Mouse (Mus musculus) forebrain, postnatal 0 days (tissue): ENCODE measurements around the gene Men1. TPM values are rescaled to one million over a fixed set of nuclear protein-coding genes. Genes with fewer than 3 reads are reported as not detected.
"Not testable (repeated sequence)": the region's sequence is repeated elsewhere in the genome, so short reads cannot be mapped to it uniquely, and the experiment has no call there.

ENCODE experiments used
- ATAC-seq: fragments of 200-750 bp; cut with Nextera tagmentation; 2 replicates; pipeline ENCODE4 v1.8.0; 2017; ENCODE audit warnings: mild to moderate bottlenecking, moderate library complexity
- DNase-seq: peaks from one replicate; pipeline ENCODE4 v3.0.0-alpha.2; 2015
- H3K27ac ChIP-seq: fragments of 300-500 bp; sonication (generic); 2 replicates; pipeline ENCODE4 v1.5.1; 2014; ENCODE audit warnings: low read depth, mild to moderate bottlenecking, antibody characterized with exemption, low read length, moderate library complexity, mixed read lengths
- H3K27me3 ChIP-seq: fragments of 300-500 bp; sonication (generic); 2 replicates; pipeline ENCODE4 v1.6.1; 2014; ENCODE audit warnings: mild to moderate bottlenecking, low read length, mixed read lengths; ENCODE audit not compliant: insufficient read depth
- H3K36me3 ChIP-seq: fragments of 300-500 bp; sonication (generic); 2 replicates; pipeline ENCODE4 v1.6.1; 2014; ENCODE audit warnings: mild to moderate bottlenecking, moderate library complexity; ENCODE audit not compliant: insufficient read depth
- H3K4me1 ChIP-seq: fragments of 300-500 bp; sonication (generic); 2 replicates; pipeline ENCODE4 v1.6.1; 2014; ENCODE audit warnings: antibody characterized with exemption; ENCODE audit not compliant: insufficient read depth
- H3K4me2 ChIP-seq: fragments of 300-500 bp; sonication (generic); 2 replicates; pipeline ENCODE4 v1.6.1; 2014; ENCODE audit warnings: low read depth, mild to moderate bottlenecking, moderate library complexity
- H3K4me3 ChIP-seq: fragments of 300-500 bp; sonication (generic); 2 replicates; pipeline ENCODE4 v1.5.1; 2014; ENCODE audit warnings: low read depth, low read length, mixed read lengths
- H3K9ac ChIP-seq: fragments of 300-500 bp; sonication (generic); 2 replicates; pipeline ENCODE4 v1.6.1; 2014; ENCODE audit warnings: mild to moderate bottlenecking
- H3K9me3 ChIP-seq: fragments of 300-500 bp; sonication (generic); 2 replicates; pipeline ENCODE4 v1.6.1; 2016; ENCODE audit warnings: low read length
- CTCF ChIP-seq: sonication (generic); IDR thresholded peaks from 2 replicates; pipeline ENCODE4 v1.5.1; 2016; ENCODE audit warnings: antibody characterized with exemption, control low read depth, low read depth
- WGBS: fragments of 180-500 bp; shearing (Covaris S2); extraction: QIAGEN DNeasy Blood & Tissue Kit; methylation state at CpG from one replicate; pipeline ENCODE4 v1.1.7; 2014; 5-methylcytosine and 5-hydroxymethylcytosine counted together
- polyA plus RNA-seq: library from polyadenylated mRNA; unstranded; fragments of >200 nt; fragmentation: Nextera tagmentation; extraction: Ambion mirVana; gene quantifications from 2 replicates; pipeline ENCODE4 v1.2.1, GENCODE M21; 2015
- total RNA-seq: library from RNA; depleted of rRNA; stranded (reverse); fragments of >200 nt; gene quantifications from 2 replicates; pipeline ENCODE4 v1.2.3, GENCODE M21; 2014

The Men1 gene
- total and polyA plus RNA-seq, 2 experiments from 2014 or later = 60.5 to 60.9 TPM

GRCm38 (mm10) chr19:6305517-6306115 is 29.2 kb upstream of the Men1 start:
- Histone ChIP-seq H3K9ac (no peak overlapping the region), H3K9me3 (no peaks in the 10 kb centered on the region), H3K27ac (no peak overlapping the region), H3K4me3 (peak overlapping the region; percentile 53; the same call in 1 of the 2 replicates), H3K36me3 (no peaks in the 10 kb centered on the region), H3K4me1 (no peaks in the 10 kb centered on the region), H3K4me2 (peak overlapping the region; percentile 55; the same call in 1 of the 2 replicates), H3K27me3 (no peaks in the 10 kb centered on the region)
- no peak for DNase-seq
- ATAC-seq = no peak
- no peak for TF ChIP-seq CTCF
- 62% methylated on average over 8 of the region's 8 CpGs for WGBS

- TF ChIP-seq CTCF = no peak
- 3% methylated on average over 36 of the region's 38 CpGs for WGBS
- no peak within 1 kb of the TSS for H3K27ac ChIP-seq
Observed at GRCm38 (mm10) chr19:6306137-6306551, 28.6 kb upstream of the Men1 start, which contains the start of gene Cdc42bpg. Cdc42bpg (plus strand) TSS chr19:6306456.

GRCm38 (mm10) chr19:6306586-6306985 is 28.2 kb upstream of the Men1 start:
- under 1% methylated on average over 34 of the region's 34 CpGs for WGBS
- Histone ChIP-seq H3K9me3 (no peaks in the 10 kb centered on the region), H3K4me2 (peak overlapping the region; percentile 55), H3K4me3 (peak overlapping the region; percentile 53), H3K27me3 (no peaks in the 10 kb centered on the region), H3K36me3 (no peaks in the 10 kb centered on the region), H3K9ac (peak overlapping the region; percentile 50), H3K4me1 (no peaks in the 10 kb centered on the region), H3K27ac (no peak overlapping the region)
- DNase-seq (peak; percentile 77), ATAC-seq (peak; percentile 61)
- TF ChIP-seq CTCF = peak; percentile 73

More at GRCm38 (mm10) chr19:6306137-6306551, 28.6 kb upstream of the Men1 start, which contains the start of gene Cdc42bpg:
- Histone ChIP-seq H3K4me1 (no peaks in the 10 kb centered on the region), H3K27me3 (no peaks in the 10 kb centered on the region), H3K4me3 (peak within 1 kb of the TSS; percentile 53), H3K4me2 (peak within 1 kb of the TSS; percentile 55), H3K36me3 (no peaks in the 10 kb centered on the region), H3K9me3 (no peaks in the 10 kb centered on the region), H3K9ac (peak within 1 kb of the TSS; percentile 50)
- peak; percentile 36 for DNase-seq
- ATAC-seq = peak; percentile 38

GRCm38 (mm10) chr19:6307733-6308531 is 26.8 kb upstream of the Men1 start:
- no peak for DNase-seq
- no peak overlapping the region for H3K27ac ChIP-seq
- H3K9me3 ChIP-seq = no peaks in the 10 kb centered on the region
- H3K36me3 ChIP-seq = no peaks in the 10 kb centered on the region
- ATAC-seq = no peak
- H3K27me3 ChIP-seq = no peaks in the 10 kb centered on the region
- no peaks in the 10 kb centered on the region for H3K4me1 ChIP-seq
- H3K4me3 ChIP-seq = no peak overlapping the region
- no peak overlapping the region for H3K4me2 ChIP-seq
- no peak overlapping the region for H3K9ac ChIP-seq
- WGBS = 89% methylated on average over 9 of the region's 9 CpGs
- TF ChIP-seq CTCF = no peak

GRCm38 (mm10) chr19:6310181-6310580 is 24.6 kb upstream of the Men1 start:
- no peaks in the 10 kb centered on the region for H3K27me3 ChIP-seq
- H3K9me3 ChIP-seq = no peaks in the 10 kb centered on the region
- H3K27ac ChIP-seq = no peak overlapping the region
- DNase-seq (no peak), ATAC-seq (no peak)
- TF ChIP-seq CTCF = no peak
- no peak overlapping the region for H3K4me2 ChIP-seq
- peaks cover 9% of the 10 kb centered on the region; the same call in 1 of the 2 replicates for H3K36me3 ChIP-seq
- H3K4me1 ChIP-seq = no peaks in the 10 kb centered on the region
- H3K4me3 ChIP-seq = no peak overlapping the region
- H3K9ac ChIP-seq = no peak overlapping the region
- WGBS = 88% methylated on average over 5 of the region's 5 CpGs

GRCm38 (mm10) chr19:6311783-6312182 is 23.0 kb upstream of the Men1 start:
- H3K4me3 ChIP-seq, H3K27ac ChIP-seq, ATAC-seq, H3K9me3 ChIP-seq, H3K9ac ChIP-seq, H3K4me2 ChIP-seq, H3K27me3 ChIP-seq, H3K36me3 ChIP-seq, H3K4me1 ChIP-seq, DNase-seq: not testable (repeated sequence)
- WGBS = 92% methylated on average over 3 of the region's 3 CpGs

- Histone ChIP-seq H3K9me3 (no peaks in the 10 kb centered on the region), H3K27me3 (no peaks in the 10 kb centered on the region), H3K4me1 (no peaks in the 10 kb centered on the region), H3K9ac (no peak overlapping the region), H3K27ac (no peak overlapping the region), H3K4me2 (no peak overlapping the region), H3K36me3 (peaks cover 9% of the 10 kb centered on the region; the same call in 1 of the 2 replicates), H3K4me3 (no peak overlapping the region)
- 91% methylated on average over 8 of the region's 8 CpGs for WGBS
- ATAC-seq (no peak), DNase-seq (no peak)
- TF ChIP-seq CTCF = no peak
Observed at GRCm38 (mm10) chr19:6313796-6314195, 21.0 kb upstream of the Men1 start.
